Mouse (Mus musculus) stomach, adult 2 months (tissue): ENCODE measurements around the gene Muc1. TPM values are rescaled to one million over a fixed set of nuclear protein-coding genes. Genes with fewer than 3 reads are reported as not detected.

Experiments
- polyA plus RNA-seq: library from polyadenylated mRNA; depleted of rRNA; stranded (reverse); fragments of >200 nt; gene quantifications from 2 replicates; pipeline ENCODE4 v1.2.3, GENCODE M21; 2012; rRNA removed

Gene Muc1
- 698 and 860 TPM in 2 replicates for polyA plus RNA-seq

GRCm38 (mm10) chr3:89228836-89229235 is at the start of gene Muc1:
TSS of gene Muc1 (plus strand) at chr3:89229057.

GRCm38 (mm10) chr3:89183058-89183958 is 45.5 kb upstream of the Muc1 start, which contains the start of gene Fam189b:
TSS of gene Fam189b (plus strand) at chr3:89183143.

GRCm38 (mm10) chr3:89202253-89203141 is 26.4 kb upstream of the Muc1 start, which contains the start of gene Gba:
TSS of gene Gba (plus strand) at chr3:89202928.

GRCm38 (mm10) chr3:89214681-89215411 is 14.0 kb upstream of the Muc1 start, which contains the start of gene Thbs3:
TSS of gene Thbs3 (plus strand) at chr3:89215180.

GRCm38 (mm10) chr3:89226900-89227299 is 2.0 kb upstream of the Muc1 start, which contains the start of gene Mtx1:
TSS of gene Mtx1 (minus strand) at chr3:89227088.

GRCm38 (mm10) chr3:89245688-89246171 is 16.9 kb downstream of the Muc1 start, which contains the start of gene Krtcap2:
TSS of gene Krtcap2 (plus strand) at chr3:89245966.

GRCm38 (mm10) chr3:89246261-89247100 is 17.6 kb downstream of the Muc1 start, which contains the start of gene Trim46:
TSS of gene Trim46 (minus strand) at chr3:89246309.

GRCm38 (mm10) chr3:89259076-89259475 is 30.2 kb downstream of the Muc1 start, which contains the start of gene Dpm3:
TSS of gene Dpm3 (plus strand) at chr3:89259358.

GRCm38 (mm10) chr3:89270051-89270755 is 41.3 kb downstream of the Muc1 start, which contains the start of gene Slc50a1:
TSS of gene Slc50a1 (minus strand) at chr3:89270570.

GRCm38 (mm10) chr3:89280606-89281511 is 52.0 kb downstream of the Muc1 start, which contains the start of gene Efna1:
TSS of gene Efna1 (minus strand) at chr3:89281142.

Other genes starting within 250 kb of the Muc1 start
- 33.5 and 43.6 TPM in 2 replicates for gene Rusc1, start 135.7 kb upstream of the Muc1 start, polyA plus RNA-seq
- gene Gm43738, start 128.0 kb upstream of the Muc1 start, polyA plus RNA-seq: not detected in 2 replicates
- gene Fdps, start 127.1 kb upstream of the Muc1 start, polyA plus RNA-seq: 111 and 125 TPM in 2 replicates
- gene Pklr, start 92.9 kb upstream of the Muc1 start, polyA plus RNA-seq: 52.9 and 76.0 TPM in 2 replicates
- 0.65 and 1.1 TPM in 2 replicates for gene Hcn3, start 68.9 kb upstream of the Muc1 start, polyA plus RNA-seq
- gene Clk2, start 64.3 kb upstream of the Muc1 start, polyA plus RNA-seq: 13.4 and 18.5 TPM in 2 replicates
- gene Scamp3, start 51.6 kb upstream of the Muc1 start, polyA plus RNA-seq: 74.0 and 74.9 TPM in 2 replicates
- 20.3 and 21.6 TPM in 2 replicates for gene Fam189b, start 45.9 kb upstream of the Muc1 start, polyA plus RNA-seq
- gene Gba, start 26.1 kb upstream of the Muc1 start, polyA plus RNA-seq: 45.8 and 47.7 TPM in 2 replicates
- gene Thbs3, start 13.9 kb upstream of the Muc1 start, polyA plus RNA-seq: 27.5 and 28.7 TPM in 2 replicates
- gene Mtx1, start 2.0 kb upstream of the Muc1 start, polyA plus RNA-seq: 108 and 129 TPM in 2 replicates
- gene Krtcap2, start 16.9 kb downstream of the Muc1 start, polyA plus RNA-seq: 227 and 292 TPM in 2 replicates
- gene Trim46, start 17.3 kb downstream of the Muc1 start, polyA plus RNA-seq: 12.7 and 15.7 TPM in 2 replicates
- gene Dpm3, start 30.3 kb downstream of the Muc1 start, polyA plus RNA-seq: 275 and 451 TPM in 2 replicates
- gene Slc50a1, start 41.5 kb downstream of the Muc1 start, polyA plus RNA-seq: 140 and 155 TPM in 2 replicates
- 25.4 and 26.7 TPM in 2 replicates for gene Efna1, start 52.1 kb downstream of the Muc1 start, polyA plus RNA-seq
- 22.2 and 41.9 TPM in 2 replicates for gene Efna3, start 93.9 kb downstream of the Muc1 start, polyA plus RNA-seq
- gene Efna4, start 109.0 kb downstream of the Muc1 start, polyA plus RNA-seq: 5.6 and 17.9 TPM in 2 replicates
- gene Adam15, start 120.9 kb downstream of the Muc1 start, polyA plus RNA-seq: 105 and 117 TPM in 2 replicates
- 0.84 and 1.1 TPM in 2 replicates for gene Dcst2, start 132.9 kb downstream of the Muc1 start, polyA plus RNA-seq
- 0.03 and 0.13 TPM in 2 replicates for gene Dcst1, start 136.2 kb downstream of the Muc1 start, polyA plus RNA-seq
- gene Zbtb7b, start 165.7 kb downstream of the Muc1 start, polyA plus RNA-seq: 85.6 and 92.0 TPM in 2 replicates
- gene Lenep, start 173.7 kb downstream of the Muc1 start, polyA plus RNA-seq: 0.35 and 0.95 TPM in 2 replicates
- gene Flad1, start 182.8 kb downstream of the Muc1 start, polyA plus RNA-seq: 12.9 and 14.3 TPM in 2 replicates
- 4.7 and 4.9 TPM in 2 replicates for gene Cks1b, start 189.3 kb downstream of the Muc1 start, polyA plus RNA-seq
- gene Shc1, start 189.4 kb downstream of the Muc1 start, polyA plus RNA-seq: 28.6 and 34.3 TPM in 2 replicates
- gene Pygo2, start 201.2 kb downstream of the Muc1 start, polyA plus RNA-seq: 53.2 and 125 TPM in 2 replicates
- 37.4 and 38.3 TPM in 2 replicates for gene Pbxip1, start 207.6 kb downstream of the Muc1 start, polyA plus RNA-seq
- 7.5 and 10.9 TPM in 2 replicates for gene Pmvk, start 225.5 kb downstream of the Muc1 start, polyA plus RNA-seq